Mouse (Mus musculus): ENCODE data around the gene Sprr2a3.
"Not testable (repeated sequence)": the region's sequence is repeated elsewhere in the genome, so short reads cannot be mapped to it uniquely, and the experiment has no call there.

- not testable (repeated sequence) for TF ChIP-seq EP300, CTCF (IDR thresholded peaks at IDR 0.05)
Observed at GRCm38 (mm10) chr3:92273504-92273903, 11.7 kb upstream of the Sprr2a3 start.
